Mouse (Mus musculus) spleen, postnatal 14 days (tissue): ENCODE data around the gene 3110018I06Rik.

ENCODE experiments used
- DNase-seq, 2 experiments: peaks; one replicate each; pipeline ENCODE4 v3.0.0; 2021 to 2022; ENCODE audit warnings: low spot score in 2 of 2

3110018I06Rik gene

GRCm38 (mm10) chr12:107488371-107488770 is at the start of gene 3110018I06Rik:
TSS of gene 3110018I06Rik (plus strand) at chr12:107488632.
- no peak for DNase-seq

GRCm38 (mm10) chr12:107444681-107445080 is 43.8 kb upstream of the 3110018I06Rik start:
- no peak for DNase-seq

- DNase-seq, result no peak
Measured at GRCm38 (mm10) chr12:107457835-107458234, 30.6 kb upstream of the 3110018I06Rik start.

GRCm38 (mm10) chr12:107464731-107465130 is 23.7 kb upstream of the 3110018I06Rik start:
- no peak for DNase-seq

GRCm38 (mm10) chr12:107476441-107477291 is 11.8 kb upstream of the 3110018I06Rik start:
- DNase-seq, result no peak

GRCm38 (mm10) chr12:107479350-107479749 is 9.1 kb upstream of the 3110018I06Rik start:
- no peak for DNase-seq

GRCm38 (mm10) chr12:107483031-107483430 is 5.4 kb upstream of the 3110018I06Rik start:
- no peak for DNase-seq

- no peak for DNase-seq
Measured at GRCm38 (mm10) chr12:107491344-107491743, 2.9 kb downstream of the 3110018I06Rik start.

GRCm38 (mm10) chr12:107496924-107497323 is 8.5 kb downstream of the 3110018I06Rik start:
- no peak for DNase-seq

- no peak for DNase-seq
Measured at GRCm38 (mm10) chr12:107509661-107510237, 21.3 kb downstream of the 3110018I06Rik start.

- no peak for DNase-seq
Measured at GRCm38 (mm10) chr12:107511112-107511511, 22.7 kb downstream of the 3110018I06Rik start.

GRCm38 (mm10) chr12:107516265-107517217 is 28.1 kb downstream of the 3110018I06Rik start:
- no peak for DNase-seq

- DNase-seq, result no peak
Measured at GRCm38 (mm10) chr12:107520941-107521340, 32.5 kb downstream of the 3110018I06Rik start.

- DNase-seq, result no peak
Measured at GRCm38 (mm10) chr12:107528346-107528880, 40.0 kb downstream of the 3110018I06Rik start.

- DNase-seq, result no peak
Measured at GRCm38 (mm10) chr12:107532871-107533270, 44.4 kb downstream of the 3110018I06Rik start.
